Mouse (Mus musculus) testis, adult 2 months (tissue): Measurements from ENCODE around the gene Arhgap35. TPM values are rescaled to one million over a fixed set of nuclear protein-coding genes. Genes with fewer than 3 reads are reported as not detected.

Experiments
- H3K27ac ChIP-seq: fragments of 200-500 bp; 2 replicates; pipeline ENCODE4 v1.5.1; 2012; ENCODE audit warnings: low read depth, low read length; ENCODE audit not compliant: control insufficient read depth, insufficient read depth
- H3K27me3 ChIP-seq: fragments of 200-500 bp; 2 replicates; pipeline ENCODE4 v1.6.1; 2012; ENCODE audit warnings: mild to moderate bottlenecking, low read length, moderate library complexity; ENCODE audit not compliant: control insufficient read depth, insufficient read depth
- H3K36me3 ChIP-seq: fragments of 200-500 bp; 2 replicates; pipeline ENCODE4 v1.6.1; 2012; ENCODE audit warnings: mild to moderate bottlenecking, low read length; ENCODE audit not compliant: control insufficient read depth, insufficient read depth
- H3K4me1 ChIP-seq: fragments of 200-500 bp; 2 replicates; pipeline ENCODE4 v1.6.1; 2012; ENCODE audit warnings: low read length; ENCODE audit not compliant: control insufficient read depth, insufficient read depth
- H3K4me3 ChIP-seq: fragments of 200-500 bp; 2 replicates; pipeline ENCODE4 v1.5.1; 2012; ENCODE audit warnings: low read depth, mild to moderate bottlenecking, low read length, moderate library complexity, mixed read lengths; ENCODE audit not compliant: control insufficient read depth
- CTCF ChIP-seq: fragments of 200-500 bp; IDR thresholded peaks from 2 replicates; pipeline ENCODE4 v1.5.1; 2012; ENCODE audit warnings: low read depth, mild to moderate bottlenecking, inconsistent platforms, low read length, moderate library complexity; ENCODE audit not compliant: control insufficient read depth, insufficient read depth, insufficient replicate concordance
- POLR2A ChIP-seq: fragments of 200-500 bp; IDR thresholded peaks from 2 replicates; pipeline ENCODE4 v1.6.1; 2012; ENCODE audit warnings: low read depth, mild to moderate bottlenecking, inconsistent platforms, low read length, moderate library complexity; ENCODE audit not compliant: control insufficient read depth
- polyA plus RNA-seq: library from polyadenylated mRNA; depleted of rRNA; stranded (reverse); fragments of >200 nt; gene quantifications from 2 replicates; pipeline ENCODE4 v1.2.3, GENCODE M21; 2012

The Arhgap35 gene
- polyA plus RNA-seq, 1 experiment = 21.7 TPM

- Histone ChIP-seq H3K36me3 (no peaks in the 10 kb centered on the region), H3K4me1 (peaks cover 30% of the 10 kb centered on the region), H3K27me3 (no peaks in the 10 kb centered on the region; the same call in 1 of the 2 replicates), H3K4me3 (peak overlapping the region; percentile 40; the same call in 1 of the 2 replicates), H3K27ac (no peak overlapping the region)
- no peak for TF ChIP-seq CTCF
- no peak for TF ChIP-seq POLR2A
Measured at GRCm38 (mm10) chr7:16474445-16474844, 140.3 kb downstream of the Arhgap35 start.

- Histone ChIP-seq H3K4me3 (no peak overlapping the region), H3K27ac (no peak overlapping the region), H3K36me3 (no peaks in the 10 kb centered on the region), H3K4me1 (peaks cover 30% of the 10 kb centered on the region), H3K27me3 (no peaks in the 10 kb centered on the region; the same call in 1 of the 2 replicates)
- TF ChIP-seq CTCF (no peak), POLR2A (no peak)
Measured at GRCm38 (mm10) chr7:16473847-16474246, 140.9 kb downstream of the Arhgap35 start.

GRCm38 (mm10) chr7:16472116-16472709, 142.6 kb downstream of the Arhgap35 start:
- H3K27ac ChIP-seq = no peak overlapping the region
- peaks cover 34% of the 10 kb centered on the region for H3K4me1 ChIP-seq
- H3K36me3 ChIP-seq = no peaks in the 10 kb centered on the region
- TF ChIP-seq POLR2A (no peak), CTCF (no peak)
- H3K4me3 ChIP-seq = no peak overlapping the region
- no peaks in the 10 kb centered on the region; the same call in 1 of the 2 replicates for H3K27me3 ChIP-seq

- no peaks in the 10 kb centered on the region for H3K36me3 ChIP-seq
- no peak for TF ChIP-seq POLR2A
- TF ChIP-seq CTCF = no peak
- no peak overlapping the region for H3K27ac ChIP-seq
- peaks cover 29% of the 10 kb centered on the region for H3K4me1 ChIP-seq
- no peaks in the 10 kb centered on the region; the same call in 1 of the 2 replicates for H3K27me3 ChIP-seq
- H3K4me3 ChIP-seq = no peak overlapping the region
Measured at GRCm38 (mm10) chr7:16471549-16471948, 143.2 kb downstream of the Arhgap35 start.

- Histone ChIP-seq H3K27ac (no peak overlapping the region), H3K36me3 (no peaks in the 10 kb centered on the region), H3K27me3 (no peaks in the 10 kb centered on the region), H3K4me1 (peaks cover 10% of the 10 kb centered on the region), H3K4me3 (no peak overlapping the region)
- TF ChIP-seq CTCF (no peak), POLR2A (no peak)
Measured at GRCm38 (mm10) chr7:16468115-16468514, 146.7 kb downstream of the Arhgap35 start.

- Histone ChIP-seq H3K27ac (no peak overlapping the region), H3K4me3 (no peak overlapping the region), H3K36me3 (no peaks in the 10 kb centered on the region), H3K27me3 (no peaks in the 10 kb centered on the region), H3K4me1 (peaks cover 9% of the 10 kb centered on the region)
- TF ChIP-seq CTCF = peak; percentile 36; the same call in 1 of the 2 replicates
- TF ChIP-seq POLR2A = no peak
Measured at GRCm38 (mm10) chr7:16466565-16466964, 148.2 kb downstream of the Arhgap35 start.

- peaks cover 14% of the 10 kb centered on the region for H3K4me1 ChIP-seq
- H3K4me3 ChIP-seq = no peak overlapping the region
- no peak overlapping the region for H3K27ac ChIP-seq
- H3K36me3 ChIP-seq = no peaks in the 10 kb centered on the region
- H3K27me3 ChIP-seq = no peaks in the 10 kb centered on the region
- TF ChIP-seq POLR2A (no peak), CTCF (no peak)
Measured at GRCm38 (mm10) chr7:16465568-16465967, 149.2 kb downstream of the Arhgap35 start.
